Mouse (Mus musculus): ENCODE measurements around the gene Mpzl3.
"Not testable (repeated sequence)": the region's sequence is repeated elsewhere in the genome, so short reads cannot be mapped to it uniquely, and the experiment has no call there.

Gene Mpzl3

DNA sequence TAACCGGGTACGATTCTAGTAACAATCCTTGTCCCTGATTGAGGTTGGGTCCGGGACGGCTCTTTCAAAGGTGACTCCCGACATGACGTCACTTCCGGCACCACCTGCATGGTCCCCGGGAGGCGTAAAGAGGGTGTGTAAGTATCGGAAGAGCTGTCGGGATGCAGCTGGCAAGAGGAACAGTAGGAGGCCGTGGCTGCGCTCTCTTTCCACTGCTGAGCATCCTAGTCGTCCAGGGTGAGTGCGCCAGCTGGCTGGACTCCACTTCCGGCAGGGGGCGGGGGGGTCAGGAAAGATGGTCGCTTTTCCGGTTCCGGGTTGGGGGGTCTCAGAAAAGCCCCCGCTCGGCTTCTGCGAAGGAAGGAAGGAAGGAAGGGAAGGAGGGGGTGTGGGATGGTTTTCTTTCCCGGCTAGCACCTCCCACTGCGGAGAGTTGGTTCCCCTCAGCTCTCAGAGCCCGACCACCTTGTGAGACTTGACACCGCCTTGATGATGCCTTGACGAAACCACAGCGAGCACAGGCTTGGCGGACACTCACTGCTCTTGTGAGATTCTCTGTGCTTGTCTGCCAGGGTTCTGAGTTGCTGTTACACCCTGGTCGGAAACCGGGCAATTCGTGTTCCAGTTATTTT lies at the start of gene Mpzl3:
Gene Mpzl3, plus strand, starts transcription at position 105 of the 632 bp plus-strand sequence.
- DNase-seq (ENCODE audit: low read depth, low spot score), result peak; percentile 97

DNA sequence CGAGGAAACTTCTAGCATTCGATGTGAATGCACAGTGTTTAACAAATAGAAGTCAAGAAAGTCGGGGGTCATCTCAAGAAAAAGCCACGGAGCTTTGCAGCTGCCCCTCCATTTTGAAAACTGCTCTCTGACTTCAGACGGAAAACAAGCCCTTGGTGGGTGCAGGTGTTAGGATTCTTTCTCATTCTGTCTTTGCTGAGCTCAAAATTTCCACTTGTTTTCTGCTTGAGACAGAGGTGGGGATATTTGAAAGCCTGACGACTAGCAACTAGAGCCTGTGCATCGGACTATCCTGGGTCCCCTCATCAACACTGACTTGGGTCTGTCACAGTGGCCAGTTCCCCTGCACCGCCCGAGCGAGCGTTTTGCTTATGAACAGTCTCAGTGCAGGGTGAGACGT lies 47.6 kb upstream of the Mpzl3 start:
- DNase-seq (ENCODE audit: low read depth, low spot score), result no peak

DNA sequence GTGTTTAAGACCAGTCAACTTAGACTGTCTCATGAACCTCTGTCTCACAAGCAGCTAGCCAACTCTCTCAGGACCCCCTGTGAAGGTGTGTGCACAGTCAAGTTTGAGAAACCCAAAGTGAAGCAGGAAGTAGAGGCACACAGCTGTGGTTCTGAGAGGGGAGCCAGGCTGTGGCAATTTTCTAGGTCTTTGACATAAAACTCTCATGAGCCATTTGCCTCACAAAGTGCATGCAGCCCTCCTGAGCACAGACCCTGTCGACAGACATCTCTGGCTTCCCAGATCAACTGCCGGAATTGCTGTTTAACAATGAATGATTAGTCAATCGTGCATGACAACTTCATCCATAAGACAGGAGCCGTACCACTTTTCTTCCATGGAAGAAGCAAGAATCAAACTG lies 46.6 kb upstream of the Mpzl3 start:
- no peak for DNase-seq (ENCODE audit: low read depth, low spot score)

DNA sequence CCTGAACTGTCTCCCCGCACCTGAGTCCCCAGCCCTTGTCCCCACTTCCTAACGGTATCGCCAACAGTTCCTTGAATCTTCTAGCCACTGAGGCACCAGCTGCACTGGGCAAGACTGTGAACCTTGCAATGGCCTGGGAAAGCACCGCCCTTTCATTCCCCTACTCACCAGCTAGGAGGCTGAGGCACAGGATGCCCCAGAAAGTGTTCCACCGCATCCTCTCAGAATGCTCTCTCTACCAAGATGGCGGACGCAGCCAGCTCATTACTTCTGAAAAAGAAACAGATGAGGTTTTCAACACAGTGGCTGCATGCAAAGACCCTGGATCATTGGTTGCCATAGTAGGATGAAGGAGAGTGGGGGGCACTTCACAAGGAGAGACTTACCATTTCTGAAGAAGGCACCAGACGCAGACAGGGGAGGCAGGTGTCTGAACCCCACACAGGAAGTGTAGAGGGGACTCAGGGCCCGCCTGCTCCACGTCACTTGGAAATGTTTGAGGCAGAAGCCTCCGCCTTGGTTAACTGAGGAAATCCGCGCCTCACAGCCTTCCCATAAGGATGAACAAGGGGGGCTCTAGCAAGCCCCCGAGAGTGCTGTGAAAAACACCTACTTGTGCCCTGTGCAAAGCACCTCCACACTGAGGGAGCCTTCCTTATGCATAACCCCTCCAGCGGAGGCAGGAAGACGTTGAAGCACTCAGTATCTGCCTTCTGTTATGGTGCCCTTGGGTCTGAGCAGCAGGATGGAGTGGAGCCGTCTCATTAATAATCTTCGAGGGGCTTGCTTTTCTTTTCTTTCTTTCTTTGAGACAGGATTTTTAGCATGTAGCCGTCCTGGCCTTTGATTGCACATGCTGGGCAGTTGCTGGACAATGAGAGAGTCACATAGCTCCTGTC lies 45.6 kb upstream of the Mpzl3 start, which contains the start of gene Cd3e:
Gene Cd3e, minus strand, starts transcription at position 448 of the 899 bp plus-strand sequence.
- DNase-seq (ENCODE audit: low read depth, low spot score), result peak; percentile 38

DNA sequence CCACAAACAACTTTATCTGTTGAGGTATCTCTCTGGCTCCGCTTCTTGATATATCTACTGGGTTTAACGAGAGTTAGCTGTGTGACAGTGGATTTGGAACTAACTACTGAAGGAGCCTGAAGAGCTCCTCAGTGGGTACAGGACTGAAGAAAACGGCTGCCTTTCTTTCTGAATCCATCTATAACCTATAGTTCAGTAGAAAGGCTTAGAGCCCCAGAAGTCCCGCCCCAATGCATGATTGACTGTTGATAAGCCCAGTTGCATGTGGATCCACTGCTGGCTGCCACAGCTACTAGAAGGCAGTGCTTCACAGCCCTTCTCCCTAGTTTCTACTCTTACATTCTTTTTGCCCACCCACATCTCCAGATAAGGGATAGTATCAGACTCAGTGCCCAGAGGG lies 44.5 kb upstream of the Mpzl3 start:
- no peak for DNase-seq (ENCODE audit: low read depth, low spot score)

DNA sequence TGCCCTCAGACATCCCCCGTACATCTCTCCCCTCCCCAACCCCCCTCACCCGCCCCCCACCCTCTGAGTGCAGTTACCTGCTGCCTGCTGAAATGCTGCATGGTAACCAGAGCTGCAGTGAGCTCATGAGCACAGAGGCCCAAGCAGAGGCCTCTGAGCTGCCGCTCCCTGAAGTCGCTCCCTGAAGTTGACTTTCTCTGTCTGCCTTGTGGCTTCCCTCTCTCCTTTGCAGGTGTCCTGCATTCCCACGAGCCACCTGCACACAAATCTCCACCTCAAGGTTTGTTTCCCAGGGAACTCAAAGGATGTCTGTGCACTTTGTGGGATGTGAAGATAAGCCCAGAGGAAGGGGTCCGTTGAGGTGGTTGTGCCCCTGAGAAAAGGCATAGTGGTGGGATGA lies 43.7 kb upstream of the Mpzl3 start:
- DNase-seq (ENCODE audit: low read depth, low spot score), result no peak

DNA sequence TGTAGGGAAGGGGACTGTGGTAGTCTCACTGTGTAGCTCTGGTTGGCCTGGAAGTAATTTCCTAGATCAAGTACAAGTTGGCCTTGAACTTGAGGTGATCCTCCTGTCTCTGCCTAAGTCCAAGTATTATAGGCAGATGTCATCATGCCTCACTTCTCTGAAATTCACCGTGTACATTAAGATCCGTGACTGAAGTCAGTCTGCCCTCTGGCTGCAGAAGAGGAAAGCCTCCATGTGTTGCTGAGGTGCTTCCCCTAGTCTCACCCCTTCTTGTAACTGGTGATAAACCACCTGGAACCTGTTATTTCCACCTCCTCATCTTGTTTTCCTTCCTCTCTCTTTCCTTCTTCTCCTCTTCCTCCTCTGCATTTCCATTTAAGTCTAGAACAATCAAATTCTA lies 40.1 kb upstream of the Mpzl3 start:
- DNase-seq (ENCODE audit: low read depth, low spot score), result no peak

DNA sequence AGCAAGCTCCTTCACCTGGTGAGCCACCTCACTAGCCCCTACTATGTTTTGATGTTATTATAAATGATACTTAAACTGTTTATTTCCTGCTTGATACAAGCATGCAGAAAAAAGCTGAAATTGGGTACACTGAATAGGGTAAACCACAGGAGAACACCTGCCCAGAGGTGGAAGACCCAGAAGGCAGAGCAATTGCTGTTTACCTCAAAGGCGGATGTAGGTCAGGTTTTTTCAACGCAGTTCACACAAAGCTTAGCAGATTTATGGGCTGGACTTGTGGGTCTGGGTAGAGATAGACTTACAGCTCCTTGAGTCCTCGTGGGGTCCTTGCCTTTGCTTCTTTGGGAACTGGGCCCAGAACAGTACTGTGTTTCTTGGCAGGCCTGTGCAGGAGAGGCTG lies 39.1 kb upstream of the Mpzl3 start:
- DNase-seq (ENCODE audit: low read depth, low spot score), result no peak

DNA sequence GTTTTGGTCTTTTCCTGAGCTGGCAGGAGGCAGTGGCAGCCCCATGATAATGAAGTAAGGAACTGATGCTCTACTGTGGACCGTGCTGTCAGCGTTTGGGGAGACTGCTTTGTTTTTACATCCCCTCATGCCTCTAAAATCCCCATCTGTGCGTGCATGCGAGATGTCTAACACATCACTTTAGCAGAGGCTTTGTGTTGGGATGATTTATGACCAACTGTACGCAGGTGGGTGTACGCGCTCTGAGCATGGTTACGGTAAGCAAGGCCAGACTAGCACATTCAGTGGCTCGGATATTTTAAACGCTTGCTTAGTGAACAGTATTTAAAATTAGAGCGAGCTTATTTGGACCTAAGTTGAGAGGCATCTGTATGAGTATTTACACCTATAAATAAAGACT lies 37.0 kb upstream of the Mpzl3 start:
- DNase-seq (ENCODE audit: low read depth, low spot score), result no peak

DNA sequence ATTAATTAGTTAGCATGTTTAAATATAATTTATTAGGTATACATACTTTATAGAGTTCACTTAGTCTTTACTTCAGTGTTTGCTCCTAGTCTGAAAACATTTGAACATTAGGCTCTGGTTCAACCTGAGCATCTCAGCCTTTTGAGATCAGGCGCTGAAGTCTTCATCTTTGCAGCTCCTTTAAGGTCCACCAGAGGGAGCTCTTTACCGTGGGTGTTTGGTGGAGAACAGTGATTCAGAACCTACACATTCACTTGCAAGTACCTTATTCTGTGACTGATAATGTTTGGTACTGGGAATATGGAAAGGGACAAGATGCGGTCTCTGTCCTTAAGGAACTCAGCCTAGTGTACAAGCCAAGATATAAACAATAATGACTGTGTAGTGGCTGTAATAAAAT lies 32.2 kb upstream of the Mpzl3 start:
- peak; percentile 82 for DNase-seq (ENCODE audit: low read depth, low spot score)

DNA sequence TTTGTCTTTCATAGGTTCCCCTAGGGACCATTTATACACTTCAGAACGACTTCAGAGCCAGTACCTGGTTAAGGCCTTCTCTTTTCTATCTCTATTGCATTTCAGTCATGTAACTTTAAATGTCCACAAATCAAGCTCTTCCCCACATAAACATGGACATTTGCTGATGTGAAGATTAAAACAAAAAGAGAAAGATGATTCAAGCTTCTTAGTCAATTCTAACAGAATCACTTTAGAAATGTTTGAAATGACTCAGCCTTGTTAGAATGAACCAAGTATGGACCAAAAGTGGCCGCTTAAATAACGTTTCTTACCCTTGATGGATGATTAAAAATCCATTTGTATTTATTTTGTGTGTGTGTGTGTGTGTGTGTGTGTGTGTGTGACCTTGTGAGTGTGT lies 31.3 kb upstream of the Mpzl3 start:
- no peak for DNase-seq (ENCODE audit: low read depth, low spot score)

DNA sequence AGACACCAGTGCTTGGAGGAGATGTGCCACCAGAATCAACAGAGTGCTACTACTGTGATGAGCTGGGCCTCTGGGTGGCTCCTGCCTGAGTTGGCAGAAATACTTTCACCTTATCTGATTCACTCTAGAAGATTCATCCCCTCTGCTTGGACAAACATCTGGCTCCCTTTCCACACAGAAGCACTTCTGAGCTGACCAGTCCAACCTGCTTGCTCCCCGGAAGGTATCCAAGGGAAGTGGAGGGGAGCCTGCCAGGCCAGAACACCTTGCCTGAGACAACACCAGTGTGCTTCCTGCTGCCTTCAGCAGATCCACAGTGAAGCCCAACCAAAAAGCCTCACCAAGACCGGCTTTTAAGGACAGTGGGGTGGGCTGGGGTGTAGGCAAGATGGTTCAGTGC lies 30.8 kb upstream of the Mpzl3 start:
- no peak for DNase-seq (ENCODE audit: low read depth, low spot score)

DNA sequence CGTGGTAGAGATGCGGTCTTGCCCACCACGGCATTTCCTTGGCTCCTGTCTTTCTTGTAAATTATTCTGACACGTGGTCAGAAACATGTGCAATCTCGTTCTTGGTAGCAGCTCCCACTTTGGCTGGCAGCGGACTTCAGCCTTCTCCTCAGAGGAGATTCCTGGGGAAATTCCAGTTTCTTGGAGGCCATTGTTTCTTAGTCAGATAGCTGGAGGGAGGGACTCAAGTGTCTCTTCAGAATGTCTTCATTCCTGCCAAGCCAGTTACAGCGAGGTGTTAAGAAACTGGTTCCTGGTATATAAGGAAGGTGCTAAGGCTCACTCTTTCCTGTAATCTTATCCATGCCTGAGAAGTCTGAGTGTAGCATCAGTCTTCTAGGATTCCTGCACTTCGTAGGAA lies 27.6 kb upstream of the Mpzl3 start:
- DNase-seq (ENCODE audit: low read depth, low spot score), result no peak

DNA sequence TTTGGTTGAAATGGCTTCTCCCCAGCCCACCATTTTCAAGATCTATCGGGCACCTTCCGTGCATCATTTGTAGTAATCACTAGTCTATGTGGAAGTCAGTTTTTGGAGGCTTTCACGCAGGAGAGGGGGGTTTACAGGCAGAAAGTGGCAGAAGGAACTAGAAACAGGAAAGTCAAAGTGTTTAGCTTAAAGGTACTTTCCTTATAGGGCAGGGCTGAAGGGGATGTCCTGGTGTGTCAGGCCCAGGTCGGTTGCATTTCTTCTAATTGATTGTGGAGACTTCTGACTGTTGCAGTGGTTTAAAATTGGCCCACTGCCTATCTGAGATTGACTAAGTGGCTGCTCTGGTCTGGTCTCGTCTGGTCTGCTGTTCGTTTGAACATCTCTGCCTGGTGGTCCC lies 24.6 kb upstream of the Mpzl3 start:
- DNase-seq (ENCODE audit: low read depth, low spot score), result no peak

DNA sequence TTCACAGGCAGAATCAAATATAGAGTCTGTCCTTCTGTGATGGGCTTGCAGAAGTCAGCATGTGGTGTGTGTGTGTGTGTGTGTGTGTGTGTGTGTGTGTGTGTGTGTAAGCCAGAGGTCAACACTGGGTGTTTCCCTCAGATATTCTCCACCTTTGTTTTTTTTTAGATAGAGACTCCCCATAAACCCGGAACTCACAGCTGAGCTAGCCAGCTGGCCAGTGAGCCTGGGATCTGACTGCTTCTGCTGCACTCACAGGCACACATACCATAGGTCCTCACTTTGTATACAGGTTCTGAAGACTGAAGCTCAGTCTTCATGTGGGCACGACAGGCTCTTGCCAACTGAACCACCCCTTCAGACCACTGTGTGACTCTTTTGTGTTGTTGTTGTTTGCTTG lies 22.7 kb upstream of the Mpzl3 start:
- no peak for DNase-seq (ENCODE audit: low read depth, low spot score)

DNA sequence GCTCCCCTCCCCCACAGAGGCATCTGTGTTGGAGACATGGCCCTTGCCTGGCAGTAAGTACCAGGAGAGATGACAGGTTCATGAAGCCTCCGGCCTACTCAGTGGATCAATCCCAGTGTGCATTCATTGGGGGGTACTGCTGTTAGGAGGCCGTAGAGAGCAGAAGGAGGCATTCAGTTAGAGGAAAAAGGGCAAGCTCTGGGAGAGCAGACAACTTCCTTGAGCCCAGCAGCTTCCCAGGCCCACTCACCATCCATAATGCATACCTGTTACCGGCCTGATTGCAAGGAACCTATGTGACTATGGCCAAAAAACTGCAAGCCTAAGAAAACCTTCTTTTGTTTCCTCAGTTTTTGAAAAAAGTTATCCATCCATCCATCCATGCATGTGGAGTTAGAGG lies 20.5 kb upstream of the Mpzl3 start:
- DNase-seq (ENCODE audit: low read depth, low spot score), result no peak

DNA sequence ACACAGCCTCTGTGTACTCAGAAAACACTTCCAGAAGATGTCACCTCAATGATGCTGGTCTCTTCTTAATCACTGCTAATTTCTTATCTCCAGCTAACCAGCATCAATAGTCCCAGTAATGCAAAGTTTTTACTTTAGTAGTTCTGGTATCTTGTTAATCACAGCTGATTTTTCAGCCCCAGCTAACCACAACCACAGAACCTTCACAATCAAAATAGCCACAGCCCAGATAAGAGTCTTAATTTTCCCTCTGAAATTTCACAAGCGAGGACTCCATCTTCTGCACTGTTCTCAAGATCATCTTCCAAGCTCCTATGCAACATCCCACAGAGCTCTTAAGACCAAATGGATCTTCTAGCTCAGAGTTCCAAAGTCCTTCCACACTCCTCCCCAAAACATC lies 17.2 kb upstream of the Mpzl3 start:
- DNase-seq (ENCODE audit: low read depth, low spot score), result not testable (repeated sequence)

DNA sequence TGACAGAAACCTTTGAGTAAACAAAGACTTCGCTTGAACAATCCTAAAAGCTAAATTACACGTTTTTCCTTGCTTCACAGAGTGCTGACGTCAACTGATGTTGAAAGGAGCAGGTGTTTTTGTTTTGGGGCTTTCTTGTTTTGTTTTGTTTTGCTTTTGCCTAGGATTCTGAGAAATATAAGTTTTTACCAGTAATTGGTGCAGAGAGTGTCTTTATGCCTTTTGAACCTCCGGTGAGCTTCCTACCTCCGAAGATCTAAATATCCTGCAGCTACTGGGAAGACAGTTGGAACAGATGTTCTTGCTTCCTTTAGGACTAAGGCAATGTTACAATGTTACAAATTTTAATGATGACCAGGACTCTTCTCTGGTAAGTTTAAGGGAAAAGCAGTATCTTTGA lies 15.5 kb upstream of the Mpzl3 start, which contains the start of gene Mpzl2:
Gene Mpzl2, plus strand, starts transcription at position 301 of the 400 bp plus-strand sequence.
- DNase-seq (ENCODE audit: low read depth, low spot score), result no peak

DNA sequence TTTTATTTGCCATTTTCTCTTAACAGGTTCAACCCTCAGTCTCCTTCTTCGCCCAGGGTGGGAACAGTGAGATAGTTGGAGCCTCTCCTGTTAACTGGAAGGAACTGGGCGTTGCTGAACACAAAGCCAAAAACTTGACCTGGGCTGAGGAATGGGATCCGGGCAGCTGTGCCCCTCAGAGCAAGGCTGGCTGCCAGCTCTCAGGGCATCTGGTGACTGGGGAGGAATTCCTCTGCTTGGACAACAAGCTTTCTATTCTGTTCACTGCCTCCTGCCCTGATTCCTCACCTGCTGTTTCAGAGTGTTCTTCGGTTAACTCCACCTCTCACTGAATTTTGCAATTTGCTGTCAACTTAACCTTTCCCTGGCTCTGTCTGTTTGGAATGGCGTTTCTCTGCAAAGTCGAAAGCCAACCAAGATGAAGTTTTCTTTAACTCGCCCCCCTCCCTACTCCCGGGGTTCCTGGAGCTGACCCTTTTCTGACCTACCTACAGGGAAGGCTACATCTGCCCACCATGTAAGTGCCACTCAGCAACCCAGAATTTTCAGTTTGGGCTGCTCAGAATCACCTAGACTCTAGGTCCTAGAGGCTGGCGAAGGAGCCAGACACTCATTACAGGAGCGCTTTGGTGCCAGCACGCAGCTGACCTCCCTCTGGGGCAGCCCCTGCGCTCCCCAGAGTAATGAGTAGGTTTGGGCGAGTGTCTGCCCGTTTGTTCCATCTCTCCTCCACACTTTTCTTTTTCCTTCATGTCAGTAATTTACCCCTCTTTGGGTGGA lies 14.7 kb upstream of the Mpzl3 start:
- no peak for DNase-seq (ENCODE audit: low read depth, low spot score)

DNA sequence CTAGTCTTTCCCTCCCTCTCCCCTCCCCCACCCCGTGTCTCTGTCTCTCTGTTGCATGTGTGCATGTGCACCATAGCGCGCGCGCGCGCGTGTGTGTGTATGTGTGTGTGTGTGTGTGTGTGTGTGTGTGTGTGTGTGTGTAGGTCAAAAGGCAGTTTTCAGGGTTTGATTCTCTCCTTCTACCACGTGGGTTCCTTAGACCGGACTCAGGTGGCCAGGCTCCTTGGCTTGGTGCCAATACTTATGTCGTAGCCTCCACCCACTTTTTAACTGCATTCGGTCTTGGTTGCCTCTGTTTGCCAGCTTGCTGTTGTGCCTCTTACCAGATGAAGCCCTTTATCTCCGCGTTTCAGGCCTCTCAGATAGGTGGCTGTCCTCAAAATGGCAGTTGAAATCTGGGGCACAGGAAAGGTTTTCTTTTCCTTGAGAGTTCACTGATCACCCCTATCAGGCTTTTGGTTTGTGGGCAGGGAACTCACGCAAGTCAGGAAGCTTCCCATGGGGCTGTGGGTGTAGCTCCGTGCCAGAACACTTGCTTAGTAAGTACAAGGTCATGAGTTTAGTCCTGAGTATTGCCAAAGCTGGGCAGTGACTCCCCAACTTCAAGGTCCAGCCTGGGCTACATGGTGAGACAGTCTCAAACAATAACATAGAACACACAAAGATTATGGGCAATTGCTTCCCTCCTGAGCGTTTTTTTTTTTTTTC lies 13.7 kb upstream of the Mpzl3 start:
- DNase-seq (ENCODE audit: low read depth, low spot score), result peak; percentile 86

DNA sequence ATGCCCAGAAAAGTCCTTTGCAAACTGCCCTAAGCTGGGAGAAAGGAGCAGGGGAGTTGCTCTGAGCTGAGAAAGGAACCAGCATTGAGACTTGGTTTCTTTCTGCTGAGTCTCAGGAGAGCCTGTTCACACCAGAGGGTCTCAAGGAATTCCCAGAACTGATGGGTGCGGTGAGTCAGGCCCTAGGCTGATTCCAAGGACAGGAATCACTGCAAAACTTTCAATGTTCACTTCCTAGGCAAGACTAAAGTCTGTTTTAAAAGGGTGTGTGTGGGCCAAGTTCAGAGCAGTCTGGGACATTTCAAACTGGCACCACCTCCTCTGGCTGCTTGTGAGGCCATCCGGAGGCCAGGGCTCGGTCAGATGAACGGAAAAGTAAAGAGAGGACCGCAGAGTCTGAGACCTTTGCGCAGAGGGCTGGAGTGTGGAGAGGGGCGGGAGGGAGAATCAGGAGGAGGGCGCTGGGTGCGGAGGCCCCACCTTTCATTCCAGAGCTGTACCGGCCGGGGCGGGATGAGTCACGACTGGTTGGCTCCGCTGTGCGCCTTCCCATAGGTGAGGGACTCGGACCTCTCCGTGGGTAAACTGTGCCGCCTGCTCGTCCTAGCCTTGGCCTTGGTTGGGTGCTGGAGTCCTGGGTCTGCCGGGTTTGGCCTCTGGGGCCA lies 12.8 kb upstream of the Mpzl3 start:
- peak; percentile 93 for DNase-seq (ENCODE audit: low read depth, low spot score)
